Mouse (Mus musculus): Measurements from ENCODE around the gene Iapp. TPM values are rescaled to one million over a fixed set of nuclear protein-coding genes. Genes with fewer than 3 reads are reported as not detected.
"Not testable (repeated sequence)": the region's sequence is repeated elsewhere in the genome, so short reads cannot be mapped to it uniquely, and the experiment has no call there.

Iapp gene
- polyA plus RNA-seq, 1 experiment = 6.6 TPM

- Histone ChIP-seq H3K36me3 (ENCODE audit: control insufficient read depth, insufficient read depth, low read length) (no peaks in the 10 kb centered on the region; the same call in 1 of the 2 replicates), H3K27ac (ENCODE audit: control insufficient read depth, insufficient read depth, low read length) (peak within 1 kb of the TSS; percentile 52; the same call in 1 of the 2 replicates), H3K4me1 (replicated peaks; ENCODE audit: control insufficient read depth, insufficient read depth, low read length) (0 out of 2 replicates have a peak, but pooled peaks cover 3% of the 10 kb centered on the region), H3K27me3 (ENCODE audit: control insufficient read depth, insufficient read depth, low read length) (no peaks in the 10 kb centered on the region; the same call in 1 of the 2 replicates), H3K4me3 (ENCODE audit: control insufficient read depth, insufficient read depth, low read length) (peak within 1 kb of the TSS; percentile 98)
- WGBS = under 1% methylated on average over 48 of the region's 48 CpGs
- DNase-seq = peak; percentile 86
- TF ChIP-seq CTCF (IDR thresholded peaks at IDR 0.05; ENCODE audit: borderline replicate concordance, control insufficient read depth, extremely low read depth, insufficient read depth, low read length, poor library complexity) (peak; percentile 51; the same call in 1 of the 2 replicates), POLR2A (IDR thresholded peaks at IDR 0.05; ENCODE audit: control insufficient read depth, extremely low read depth, insufficient read depth, low read length, poor library complexity) (peak; percentile 42; the same call in 1 of the 2 replicates)
Observed at GRCm38 (mm10) chr6:142345440-142346038, 47.3 kb downstream of the Iapp start, which contains the start of gene Pyroxd1. TSS of gene Pyroxd1 (plus strand) at chr6:142345654.

DNA sequence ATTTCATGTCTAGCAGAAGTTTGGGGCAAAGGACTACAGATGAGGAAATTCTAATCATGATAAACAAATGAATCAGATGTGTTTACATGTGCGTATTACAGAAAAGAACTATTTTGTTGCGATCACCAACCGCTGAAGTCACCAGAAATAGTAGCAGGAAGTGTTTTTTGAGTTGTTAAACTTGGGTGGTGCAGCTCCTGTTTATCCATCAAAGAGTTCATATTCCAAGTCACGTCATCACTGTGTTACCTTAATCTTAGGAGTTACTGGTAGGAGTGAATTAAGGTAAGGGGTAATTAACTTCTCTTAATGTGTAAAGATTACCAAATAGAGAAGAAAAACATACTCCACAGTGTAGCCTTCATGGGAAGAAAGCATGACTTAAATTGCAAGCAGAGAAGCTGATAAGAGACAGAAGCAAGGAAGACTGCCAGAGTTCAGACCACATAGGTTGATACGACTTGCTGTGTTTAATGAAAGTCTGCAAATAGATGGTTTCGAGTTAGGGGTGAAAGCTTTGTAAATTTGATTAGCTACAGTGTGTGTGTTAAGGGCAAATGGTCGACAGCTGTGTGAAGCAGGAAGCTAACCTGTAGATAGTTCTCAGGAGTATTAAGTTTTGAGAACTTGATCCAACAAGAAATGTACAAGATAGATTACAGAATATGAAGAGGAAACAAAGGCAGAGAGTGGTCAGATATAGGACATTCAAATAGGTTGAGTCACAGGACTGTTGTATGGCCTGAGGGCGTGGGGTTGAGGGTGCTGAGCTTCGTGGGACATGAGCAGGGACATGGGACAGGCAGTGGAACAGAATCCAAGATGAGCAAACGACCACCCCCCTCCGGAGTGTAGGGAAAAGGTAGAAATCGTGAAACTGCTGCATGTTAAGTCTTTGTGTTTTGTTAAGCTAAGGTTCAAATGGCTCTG, 48.2 kb downstream of the Iapp start:
- Histone ChIP-seq H3K4me1 (replicated peaks; ENCODE audit: control insufficient read depth, insufficient read depth, low read length) (0 out of 2 replicates have a peak, but pooled peaks cover 3% of the 10 kb centered on the region), H3K27me3 (ENCODE audit: control insufficient read depth, insufficient read depth, low read length) (no peaks in the 10 kb centered on the region; the same call in 1 of the 2 replicates), H3K27ac (ENCODE audit: control insufficient read depth, insufficient read depth, low read length) (no peak overlapping the region), H3K4me3 (ENCODE audit: control insufficient read depth, insufficient read depth, low read length) (no peak overlapping the region), H3K36me3 (ENCODE audit: control insufficient read depth, insufficient read depth, low read length) (peaks cover 1% of the 10 kb centered on the region; the same call in 1 of the 2 replicates)
- 50% methylated on average over 12 of the region's 12 CpGs for WGBS
- TF ChIP-seq CTCF (IDR thresholded peaks at IDR 0.05; ENCODE audit: borderline replicate concordance, control insufficient read depth, extremely low read depth, insufficient read depth, low read length, poor library complexity) (no peak), POLR2A (IDR thresholded peaks at IDR 0.05; ENCODE audit: control insufficient read depth, extremely low read depth, insufficient read depth, low read length, poor library complexity) (no peak)
- no peak for DNase-seq

GRCm38 (mm10) chr6:142347431-142348385, 49.5 kb downstream of the Iapp start:
- Histone ChIP-seq H3K27me3 (ENCODE audit: control insufficient read depth, insufficient read depth, low read length) (no peaks in the 10 kb centered on the region; the same call in 1 of the 2 replicates), H3K27ac (ENCODE audit: control insufficient read depth, insufficient read depth, low read length) (no peak overlapping the region), H3K4me3 (ENCODE audit: control insufficient read depth, insufficient read depth, low read length) (no peak overlapping the region), H3K36me3 (ENCODE audit: control insufficient read depth, insufficient read depth, low read length) (peaks cover 5% of the 10 kb centered on the region; the same call in 1 of the 2 replicates), H3K4me1 (replicated peaks; ENCODE audit: control insufficient read depth, insufficient read depth, low read length) (0 out of 2 replicates have a peak, but pooled peaks cover 3% of the 10 kb centered on the region)
- no peak for DNase-seq
- WGBS = 86% methylated on average over 11 of the region's 11 CpGs
- no peak for TF ChIP-seq CTCF (IDR thresholded peaks at IDR 0.05; ENCODE audit: borderline replicate concordance, control insufficient read depth, extremely low read depth, insufficient read depth, low read length, poor library complexity)
- no peak for TF ChIP-seq POLR2A (IDR thresholded peaks at IDR 0.05; ENCODE audit: control insufficient read depth, extremely low read depth, insufficient read depth, low read length, poor library complexity)

- not testable (repeated sequence) for H3K4me3 ChIP-seq (ENCODE audit: control insufficient read depth, insufficient read depth, low read length); H3K27me3 ChIP-seq (ENCODE audit: control insufficient read depth, insufficient read depth, low read length); DNase-seq; H3K27ac ChIP-seq (ENCODE audit: control insufficient read depth, insufficient read depth, low read length); H3K4me1 ChIP-seq (replicated peaks; ENCODE audit: control insufficient read depth, insufficient read depth, low read length)
- 95% methylated on average over 3 of the region's 3 CpGs for WGBS
- peaks cover 17% of the 10 kb centered on the region for H3K36me3 ChIP-seq (ENCODE audit: control insufficient read depth, insufficient read depth, low read length)
Observed at GRCm38 (mm10) chr6:142352099-142352498, 53.9 kb downstream of the Iapp start.

Other genes starting within 250 kb of the Iapp start
- not detected in 2 replicates for gene Slco1a6, start 89.9 kb upstream of the Iapp start, polyA plus RNA-seq (2012; rRNA removed)
- gene Slco1a5, start 24.6 kb downstream of the Iapp start, polyA plus RNA-seq (2012; rRNA removed) = 0.15 and 0.27 TPM in 2 replicates
- 6.3 TPM in 2 replicates for gene Pyroxd1, start 47.2 kb downstream of the Iapp start, polyA plus RNA-seq (2012; rRNA removed)
- gene Recql, start 88.7 kb downstream of the Iapp start, polyA plus RNA-seq (2012; rRNA removed) = 23.6 and 24.2 TPM in 2 replicates
- gene Golt1b, start 88.8 kb downstream of the Iapp start, polyA plus RNA-seq (2012; rRNA removed) = 8.9 and 9.4 TPM in 2 replicates
- 1.1 and 2.0 TPM in 2 replicates for gene Spx, start 115.0 kb downstream of the Iapp start, polyA plus RNA-seq (2012; rRNA removed)
- 0.74 and 1.1 TPM in 2 replicates for gene Gys2, start 174.7 kb downstream of the Iapp start, polyA plus RNA-seq (2012; rRNA removed)
- gene Ldhb, start 209.5 kb downstream of the Iapp start, polyA plus RNA-seq (2012; rRNA removed) = 394 and 525 TPM in 2 replicates

All from thymus, adult 2 months (tissue).